Mouse (Mus musculus): ENCODE results near the gene Fam227a.
A peak's percentile ranks its signal among the peaks of the same experiment; 100 is the strongest.

The Fam227a gene

GRCm38 (mm10) chr15:79658531-79659375, at the start of gene Fam227a, which contains the start of gene Cby1:
Gene Fam227a (minus strand): TSS chr15:79658956.
Gene Cby1 (plus strand): TSS chr15:79659199.
- peak; percentile 95 for DNase-seq (ENCODE audit: inconsistent ontology term)

- no peak for DNase-seq (ENCODE audit: inconsistent ontology term)
Observed at GRCm38 (mm10) chr15:79708229-79708822, 49.6 kb upstream of the Fam227a start.

GRCm38 (mm10) chr15:79706603-79707214, 48.0 kb upstream of the Fam227a start:
- DNase-seq (ENCODE audit: inconsistent ontology term) = no peak

GRCm38 (mm10) chr15:79697558-79698187, 38.9 kb upstream of the Fam227a start:
- no peak for DNase-seq (ENCODE audit: inconsistent ontology term)

- DNase-seq (ENCODE audit: inconsistent ontology term) = no peak
Observed at GRCm38 (mm10) chr15:79697011-79697410, 38.3 kb upstream of the Fam227a start.

- DNase-seq (ENCODE audit: inconsistent ontology term) = no peak
Observed at GRCm38 (mm10) chr15:79696508-79696907, 37.8 kb upstream of the Fam227a start.

- DNase-seq (ENCODE audit: inconsistent ontology term) = no peak
Observed at GRCm38 (mm10) chr15:79695516-79695915, 36.8 kb upstream of the Fam227a start.

GRCm38 (mm10) chr15:79694512-79694911, 35.8 kb upstream of the Fam227a start:
- no peak for DNase-seq (ENCODE audit: inconsistent ontology term)

GRCm38 (mm10) chr15:79693740-79694139, 35.0 kb upstream of the Fam227a start:
- DNase-seq (ENCODE audit: inconsistent ontology term) = no peak

- no peak for DNase-seq (ENCODE audit: inconsistent ontology term)
Observed at GRCm38 (mm10) chr15:79692334-79692733, 33.6 kb upstream of the Fam227a start.

GRCm38 (mm10) chr15:79691023-79691508, 32.3 kb upstream of the Fam227a start:
- no peak for DNase-seq (ENCODE audit: inconsistent ontology term)

- DNase-seq (ENCODE audit: inconsistent ontology term) = peak; percentile 99
Observed at GRCm38 (mm10) chr15:79690426-79691022, 31.8 kb upstream of the Fam227a start, which contains the start of gene Gtpbp1. Gene Gtpbp1 (plus strand): TSS chr15:79690845.

GRCm38 (mm10) chr15:79689662-79690425, 31.1 kb upstream of the Fam227a start:
- DNase-seq (ENCODE audit: inconsistent ontology term) = no peak

- DNase-seq (ENCODE audit: inconsistent ontology term) = no peak
Observed at GRCm38 (mm10) chr15:79688268-79688956, 29.7 kb upstream of the Fam227a start.

GRCm38 (mm10) chr15:79687646-79688267, 29.0 kb upstream of the Fam227a start, which contains the start of gene Josd1:
Gene Josd1 (minus strand): TSS chr15:79687919.
- peak; percentile 97 for DNase-seq (ENCODE audit: inconsistent ontology term)

- DNase-seq (ENCODE audit: inconsistent ontology term) = no peak
Observed at GRCm38 (mm10) chr15:79687175-79687574, 28.4 kb upstream of the Fam227a start.

GRCm38 (mm10) chr15:79686046-79686869, 27.5 kb upstream of the Fam227a start:
- no peak for DNase-seq (ENCODE audit: inconsistent ontology term)

- DNase-seq (ENCODE audit: inconsistent ontology term) = no peak
Observed at GRCm38 (mm10) chr15:79685141-79685641, 26.4 kb upstream of the Fam227a start.

All from Muller cell, postnatal 12 days (primary cell).